Mouse (Mus musculus) E14TG2a.4 (cell line): ENCODE measurements at regions not wholly inside any gene's neighbourhood (a gene's known extent, or its start where the extent isn't known, plus 50 kb on each side); places are given as distances from the start of the nearest gene placed in this dataset.

Experiments used
- CTCF ChIP-seq: conservative IDR thresholded peaks from 2 replicates; pipeline ENCODE4 v1.5.1; 2014; ENCODE audit warnings: low read length
- POU5F1 ChIP-seq: IDR thresholded peaks from 2 replicates; pipeline ENCODE4 v1.6.1; 2014; ENCODE audit warnings: low read length, borderline replicate concordance

DNA sequence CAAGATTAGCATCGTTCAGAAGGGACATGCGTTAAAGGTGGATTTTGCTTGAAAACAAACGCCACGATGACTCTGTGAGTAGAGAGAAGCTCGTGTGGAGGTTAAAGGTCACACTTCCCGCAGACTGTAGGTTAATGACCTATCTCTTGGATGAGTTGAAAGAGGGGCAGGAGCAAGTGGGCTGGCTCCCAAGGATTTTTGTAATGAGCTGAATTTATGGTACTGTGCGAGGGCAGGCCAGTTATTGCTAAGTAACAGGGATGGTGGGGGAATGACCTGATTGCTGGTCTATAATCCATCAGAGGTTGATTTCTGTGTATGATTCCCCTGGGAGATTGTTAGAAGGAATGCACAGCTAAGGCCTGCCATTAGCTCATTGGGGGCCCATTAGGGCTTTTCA lies 135.6 kb downstream of the Bach1 start:
- TF ChIP-seq CTCF (no peak), POU5F1 (no peak)
